Mouse (Mus musculus) liver, adult 2 months (tissue): ENCODE results near the gene Dhtkd1.

ENCODE experiments used
- CTCF ChIP-seq: fragments of 200-500 bp; IDR thresholded peaks from 2 replicates; pipeline ENCODE4 v1.5.1; 2011; ENCODE audit warnings: low read depth, low read length, control low read depth
- POLR2A ChIP-seq: fragments of 200-500 bp; IDR thresholded peaks from 2 replicates; pipeline ENCODE4 v1.6.1; 2011; ENCODE audit warnings: low read length, control low read depth; ENCODE audit not compliant: insufficient read depth; ENCODE audit errors: extremely low read depth

DNA sequence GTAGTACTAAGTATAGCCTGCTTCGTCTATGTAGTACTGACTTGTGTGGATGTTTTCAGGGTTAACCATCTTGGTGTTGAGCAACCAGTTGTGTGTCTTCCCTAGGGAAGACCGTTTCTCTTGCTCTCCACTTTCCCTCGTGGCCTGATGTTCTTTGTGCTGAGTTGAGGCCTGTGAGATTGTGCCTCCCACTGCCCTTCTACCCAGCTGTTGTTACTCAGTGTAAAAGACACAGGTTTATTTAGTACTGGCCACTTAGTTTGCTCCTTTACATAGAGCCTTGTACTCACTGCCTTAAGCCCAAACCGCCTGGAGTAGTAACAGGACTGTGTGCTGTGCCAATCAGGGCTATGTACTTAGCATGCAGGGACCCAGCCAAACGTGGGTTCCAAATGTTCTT lies 90.7 kb downstream of the Dhtkd1 start:
- TF ChIP-seq POLR2A (no peak), CTCF (no peak)
